Mouse (Mus musculus): ENCODE results near the gene Golph3l.
A peak's percentile ranks its signal among the peaks of the same experiment; 100 is the strongest.
"Not testable (repeated sequence)": the region's sequence is repeated elsewhere in the genome, so short reads cannot be mapped to it uniquely, and the experiment has no call there.

Golph3l gene

DNA sequence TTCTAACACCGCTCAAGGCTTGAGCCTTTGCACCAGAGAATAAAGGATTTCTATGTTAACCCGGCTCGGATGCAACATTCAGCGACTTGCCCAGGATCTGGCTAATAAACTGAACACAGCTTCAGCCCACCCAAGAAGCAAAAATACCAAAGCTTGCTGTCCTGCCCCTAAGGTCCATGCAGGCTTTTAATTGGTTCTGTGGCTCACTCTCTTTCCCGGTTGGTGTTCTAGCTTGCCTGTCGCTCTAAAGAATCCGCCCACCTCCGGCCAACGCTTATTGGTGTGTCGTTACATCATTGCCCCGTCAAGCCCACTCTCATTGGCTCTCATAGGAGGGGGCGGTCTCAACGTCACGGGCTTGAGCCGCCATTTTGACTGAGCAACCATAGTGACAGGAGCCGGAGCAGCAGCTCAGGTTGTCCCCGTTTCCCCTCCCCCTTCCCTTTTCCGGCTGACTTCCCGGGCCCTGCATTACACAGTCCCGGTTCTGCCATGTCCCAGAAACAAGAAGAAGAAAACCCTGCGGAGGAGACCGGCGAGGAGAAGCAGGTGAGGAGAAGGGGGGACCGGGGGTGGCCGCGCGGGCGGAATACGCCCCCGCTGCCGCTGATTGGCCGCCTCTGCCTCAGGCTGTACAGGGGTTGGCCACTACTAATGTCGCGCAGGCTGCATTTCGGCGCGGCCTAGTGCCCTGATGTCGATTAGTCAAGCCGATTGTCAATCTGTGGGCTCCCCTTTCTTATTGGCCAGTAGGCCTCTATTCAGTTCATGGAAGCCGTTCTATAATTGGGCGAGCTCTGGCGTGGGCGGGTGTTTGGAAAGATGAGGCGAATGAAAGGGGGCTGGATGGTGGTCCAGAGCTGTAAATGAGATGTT is 36.1 kb downstream of the Golph3l start, which contains the start of gene Ensa:
TSS of gene Ensa (plus strand) at position 366 of the 876 bp plus-strand sequence.
- DNase-seq (ENCODE audit: low read depth): peak; percentile 99

DNA sequence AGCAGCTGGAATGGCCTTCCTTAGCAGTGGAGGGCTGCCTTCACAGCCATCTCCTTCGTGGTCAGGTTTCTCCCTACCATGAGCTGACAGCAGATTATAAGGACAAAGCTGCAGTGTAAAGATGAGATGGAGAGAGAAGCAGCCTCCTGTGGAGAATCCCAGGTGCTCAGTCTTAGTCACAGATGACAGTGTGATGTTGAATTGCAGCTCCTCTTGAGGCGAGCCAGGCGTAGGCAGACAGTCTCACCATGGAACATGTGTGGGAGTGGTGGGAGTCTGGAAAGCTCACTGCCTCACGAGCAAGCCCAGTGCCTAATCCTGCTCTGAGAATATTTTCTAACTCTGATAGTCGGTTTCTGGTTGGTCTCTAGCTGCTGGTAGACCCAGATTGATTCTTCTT is 39.0 kb downstream of the Golph3l start:
- no peak for DNase-seq (ENCODE audit: low read depth)

DNA sequence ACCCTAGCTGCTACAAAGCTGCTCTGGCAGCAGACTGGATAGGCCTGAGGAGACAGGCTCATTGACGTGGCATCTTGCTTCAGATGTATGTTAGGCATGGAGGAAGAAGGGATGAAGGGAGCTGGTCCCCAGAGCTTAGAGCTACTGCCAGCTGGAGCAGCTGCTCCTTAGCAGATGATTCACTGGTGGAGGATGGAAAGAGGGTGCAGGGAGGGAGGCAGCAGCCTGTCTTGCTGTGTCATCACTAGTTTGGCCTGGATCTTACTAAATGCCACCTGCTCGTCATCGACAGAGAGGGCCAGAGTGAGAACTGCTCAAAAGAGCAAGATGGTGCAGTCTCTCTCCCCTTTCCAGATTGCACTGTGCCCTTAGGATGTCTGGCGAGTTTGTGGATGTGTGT is 41.0 kb downstream of the Golph3l start:
- peak; percentile 39 for DNase-seq (ENCODE audit: low read depth)

DNA sequence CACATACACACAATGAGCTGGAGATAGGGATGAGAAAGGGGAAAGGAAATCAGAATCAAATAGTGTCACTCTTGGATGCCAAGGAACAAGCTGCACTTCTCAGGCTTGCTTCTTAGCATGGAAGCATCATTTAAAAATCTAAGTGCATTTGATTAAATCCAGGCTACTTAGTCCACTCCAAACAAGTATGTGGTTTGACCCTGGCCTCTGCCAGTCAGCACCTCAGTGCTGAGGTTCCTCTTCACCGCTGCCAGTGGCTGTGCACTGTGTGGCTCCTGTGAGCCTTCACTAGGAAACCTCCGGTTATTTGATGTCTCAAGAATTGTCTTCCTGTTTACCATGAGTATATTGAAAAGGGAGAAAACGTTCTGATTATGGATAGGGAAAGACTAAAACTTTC is 42.1 kb downstream of the Golph3l start:
- DNase-seq (ENCODE audit: low read depth): no peak

DNA sequence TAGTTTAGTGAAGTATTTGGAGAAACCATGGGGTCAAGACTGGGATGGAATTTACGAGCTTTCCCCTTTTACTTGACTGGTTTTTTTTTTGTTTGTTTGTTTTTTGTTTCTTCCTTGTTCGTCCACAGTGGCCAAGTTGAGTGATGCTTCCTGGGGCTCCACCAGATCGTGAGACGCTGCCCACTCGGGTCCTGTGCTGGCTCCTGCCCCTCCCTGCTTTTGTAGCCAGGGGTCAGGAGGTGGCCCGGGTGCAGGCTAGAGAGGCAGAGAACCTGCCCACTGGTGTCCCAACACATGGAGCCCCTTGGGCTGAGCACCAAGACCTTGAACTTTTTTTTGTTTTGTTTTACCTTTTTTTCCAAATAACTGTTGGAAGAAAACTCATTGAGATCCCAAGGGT is 42.6 kb downstream of the Golph3l start:
- DNase-seq (ENCODE audit: low read depth): no peak

DNA sequence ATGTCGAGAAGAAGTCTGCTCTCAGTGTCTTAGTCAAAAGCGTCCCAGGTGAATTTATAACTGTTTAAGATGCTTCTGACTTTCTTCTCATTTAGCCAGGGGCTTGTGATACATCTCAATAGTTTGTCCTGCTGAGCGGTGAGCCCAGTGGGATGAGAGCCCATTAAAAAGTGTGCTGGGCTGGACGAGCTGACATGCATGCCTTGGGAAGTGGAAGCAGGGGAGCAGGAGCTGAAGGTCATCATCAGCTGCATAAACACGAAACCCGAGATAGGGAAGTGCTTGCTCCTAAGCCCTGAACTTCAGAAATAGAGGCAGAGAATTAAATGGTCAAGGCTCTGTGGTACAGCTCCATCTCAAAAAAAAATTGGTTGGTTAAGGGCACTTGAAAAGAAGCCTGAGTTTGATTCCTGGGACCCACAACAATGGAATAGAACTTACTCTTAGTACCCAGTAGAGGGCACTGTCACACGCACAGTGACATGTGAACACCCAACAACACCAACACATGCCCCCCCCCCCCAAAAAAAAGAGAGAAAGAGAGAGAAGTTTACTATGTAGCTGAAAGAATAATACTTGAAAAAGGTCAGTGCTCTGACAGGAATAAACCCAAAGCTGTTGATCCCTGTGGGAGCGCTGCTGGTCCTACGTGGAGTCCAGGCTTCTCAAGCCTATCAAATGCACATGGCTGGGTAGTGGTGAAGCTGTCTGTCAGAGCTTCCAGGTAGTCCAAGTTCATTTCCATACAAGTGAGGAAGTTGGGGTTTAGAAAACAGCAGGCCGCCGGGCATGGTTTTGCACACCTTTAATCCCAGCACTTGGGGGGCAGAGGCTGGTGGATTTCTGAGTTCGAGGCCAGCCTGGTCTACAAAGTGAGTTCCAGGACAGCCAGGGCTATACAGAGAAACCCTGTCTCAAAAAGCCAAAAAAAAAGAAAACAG is 44.2 kb downstream of the Golph3l start:
- peak; percentile 81 for DNase-seq (ENCODE audit: low read depth)

DNA sequence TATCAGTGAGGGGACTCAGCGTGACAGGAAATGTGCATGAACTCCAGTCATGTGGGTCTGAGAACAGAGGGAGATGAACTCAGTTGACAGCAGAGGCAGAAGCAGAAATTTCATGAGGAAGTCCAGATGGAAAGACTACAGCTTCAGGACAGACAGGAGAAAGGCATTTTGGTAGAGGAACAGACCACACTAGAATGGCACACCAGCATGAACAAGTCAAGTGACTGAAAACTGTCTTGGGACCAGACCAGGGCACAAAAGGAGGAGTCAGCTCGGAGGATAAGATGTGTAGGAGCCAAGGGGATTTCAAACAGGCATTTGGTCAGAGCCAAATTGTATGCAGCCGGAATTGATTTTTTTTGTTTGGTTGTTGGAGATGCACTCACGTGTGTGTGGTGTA is 46.9 kb downstream of the Golph3l start:
- DNase-seq (ENCODE audit: low read depth): no peak

DNA sequence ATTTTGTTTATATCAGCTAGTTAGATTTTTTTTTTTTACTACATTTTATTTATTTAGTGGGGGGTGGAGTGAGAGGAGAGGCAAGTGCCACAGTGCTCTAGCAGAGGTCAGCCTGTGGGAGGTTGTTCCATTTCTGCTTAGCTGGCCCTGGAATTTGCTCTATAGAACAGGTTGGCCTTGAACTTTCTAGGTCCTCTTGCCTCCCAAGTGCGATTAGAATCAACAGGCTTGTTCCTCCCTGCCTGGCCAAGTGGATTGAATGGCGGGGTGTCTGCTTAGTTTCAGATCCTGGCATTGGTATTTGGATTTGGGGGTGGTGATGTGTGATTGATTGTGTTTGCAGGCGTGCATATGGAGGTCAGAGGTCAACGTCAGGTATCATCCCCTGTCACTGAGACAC is 47.3 kb downstream of the Golph3l start:
- DNase-seq (ENCODE audit: low read depth): no peak

DNA sequence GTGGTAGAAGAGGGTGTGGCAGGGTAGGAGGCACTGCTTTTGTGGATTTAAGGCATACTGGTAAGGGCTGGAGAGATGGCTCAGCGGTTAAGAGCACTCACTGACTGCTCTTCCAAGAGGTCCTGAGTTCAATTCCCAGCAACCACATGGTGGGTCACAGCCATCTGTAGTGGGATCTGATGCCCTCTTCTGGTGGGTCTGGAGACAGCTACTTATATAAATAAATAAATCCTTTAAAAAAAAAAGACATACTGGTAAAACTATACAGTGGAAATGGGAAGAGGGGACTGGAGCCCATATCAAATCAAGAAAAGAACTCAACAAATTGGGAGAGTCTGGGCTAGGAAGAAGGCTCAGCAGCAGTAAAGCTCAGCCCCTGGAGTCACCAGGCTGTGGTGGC is 51.0 kb downstream of the Golph3l start:
- DNase-seq (ENCODE audit: low read depth): peak; percentile 23

DNA sequence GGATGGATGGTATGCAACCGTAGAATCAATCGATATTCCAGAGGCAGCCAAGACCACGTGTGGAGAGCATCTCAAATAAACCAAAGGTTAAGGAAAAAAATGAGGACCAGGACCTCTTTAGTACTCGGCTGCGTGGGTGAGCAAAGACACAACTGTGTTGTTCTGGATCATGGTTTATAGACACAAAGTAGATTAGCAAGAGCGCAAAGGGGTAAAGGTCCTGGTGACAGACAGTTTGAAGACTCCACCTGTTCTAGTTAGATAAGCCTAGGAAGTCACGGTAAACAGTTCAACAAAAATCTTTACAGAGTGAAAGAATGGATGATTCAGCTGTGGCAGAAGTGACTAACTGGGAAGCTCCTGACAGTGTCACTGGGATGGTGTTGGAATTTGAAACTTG is 54.4 kb downstream of the Golph3l start:
- DNase-seq (ENCODE audit: low read depth): no peak

DNA sequence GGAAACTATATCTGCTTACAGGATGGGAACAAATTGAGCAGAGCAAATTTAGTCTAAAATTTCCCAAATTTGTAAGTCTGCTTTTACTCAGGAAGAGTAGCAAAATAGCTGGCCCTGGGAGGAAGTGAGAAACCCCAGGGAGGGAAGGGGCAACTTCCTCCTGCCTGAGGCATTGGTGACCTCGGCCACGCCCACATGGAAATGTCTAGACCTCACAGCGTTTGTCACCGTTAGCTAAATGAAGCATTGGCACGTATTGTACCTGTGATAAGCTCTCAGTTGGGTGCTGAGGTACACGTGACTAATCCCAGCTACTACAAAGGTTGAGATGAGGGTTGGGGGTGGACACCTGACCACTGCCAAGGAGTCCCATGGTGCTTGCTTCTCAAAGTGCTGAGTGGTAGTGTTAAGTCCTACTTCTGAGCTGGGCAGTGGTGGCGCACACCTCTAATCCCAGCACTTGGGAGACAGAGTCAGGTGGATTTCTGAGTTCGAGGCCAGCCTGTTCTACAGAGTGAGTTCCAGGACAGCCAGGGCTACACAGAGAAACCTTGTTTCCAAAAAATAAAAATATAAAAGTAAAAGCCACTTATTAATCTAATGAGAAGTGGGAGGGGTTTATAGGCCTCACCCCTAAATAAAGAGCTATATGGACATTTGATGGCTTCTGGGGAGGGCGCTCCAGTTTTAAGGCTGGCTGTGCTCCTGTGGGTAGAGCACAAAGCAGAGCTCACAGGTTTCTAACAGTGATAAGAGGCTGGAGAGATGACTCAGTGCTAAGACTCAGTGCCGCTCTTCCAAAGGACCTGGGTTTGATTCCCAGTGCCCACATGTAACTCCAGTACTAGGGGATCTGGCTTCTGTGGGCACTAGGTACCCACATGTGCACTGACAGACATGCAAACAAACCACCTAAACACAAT is 56.8 kb downstream of the Golph3l start:
- DNase-seq (ENCODE audit: low read depth): no peak

DNA sequence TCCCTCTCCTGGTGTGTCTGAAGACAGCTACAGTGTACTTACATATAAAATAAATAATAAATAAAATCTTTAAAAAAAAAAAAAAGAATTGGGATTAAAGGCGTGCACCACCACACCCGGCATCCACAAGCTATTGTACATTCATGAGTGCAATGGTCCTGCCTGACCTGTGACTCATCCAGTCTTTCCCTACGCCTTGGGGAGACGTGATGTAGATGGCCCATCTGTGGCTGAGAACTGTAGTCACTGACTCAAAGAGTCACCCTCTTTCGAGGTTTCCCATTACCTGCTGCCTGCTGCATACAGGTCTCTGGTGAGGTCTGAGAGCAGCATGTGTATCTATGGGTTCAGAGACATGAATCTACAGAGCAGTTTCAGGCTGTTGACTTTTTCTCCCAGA is 59.3 kb downstream of the Golph3l start:
- DNase-seq (ENCODE audit: low read depth): peak; percentile 50

DNA sequence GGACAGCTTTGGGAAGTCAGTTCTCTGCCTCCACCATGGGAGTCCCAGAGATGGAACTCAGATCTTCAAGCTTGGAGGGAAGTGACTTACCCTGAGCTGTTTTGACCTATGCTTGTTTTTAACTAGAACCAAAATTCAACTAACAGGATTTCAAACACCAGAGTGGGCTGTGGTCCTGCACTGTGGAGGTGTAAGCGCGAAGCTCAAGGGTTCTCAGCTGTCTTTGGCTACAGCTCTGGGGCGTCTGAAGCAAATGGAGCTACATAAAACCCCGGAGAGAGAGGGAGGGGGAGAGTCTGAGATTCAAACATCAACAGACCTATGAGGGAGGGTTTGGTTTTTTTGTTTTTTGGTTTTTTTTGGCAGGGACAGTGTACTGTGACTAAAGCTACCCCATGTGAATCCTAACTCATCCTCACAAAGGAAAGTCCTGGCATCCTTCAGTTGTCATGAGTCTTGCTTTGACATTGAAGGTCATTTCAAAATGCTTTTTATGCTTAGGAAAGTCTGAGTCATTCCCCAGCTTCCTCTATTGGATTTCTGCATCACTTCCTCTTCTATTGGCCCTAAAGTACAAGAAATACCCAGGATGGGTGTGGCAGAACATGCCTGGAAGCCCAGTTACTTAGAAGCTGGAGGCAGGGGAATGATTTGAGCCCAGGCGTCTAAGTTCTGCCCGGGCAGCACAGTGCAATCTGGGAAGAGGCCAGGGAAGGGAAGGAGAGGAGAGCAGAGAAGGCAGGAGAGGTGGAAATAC is 61.7 kb downstream of the Golph3l start:
- DNase-seq (ENCODE audit: low read depth): peak; percentile 93

DNA sequence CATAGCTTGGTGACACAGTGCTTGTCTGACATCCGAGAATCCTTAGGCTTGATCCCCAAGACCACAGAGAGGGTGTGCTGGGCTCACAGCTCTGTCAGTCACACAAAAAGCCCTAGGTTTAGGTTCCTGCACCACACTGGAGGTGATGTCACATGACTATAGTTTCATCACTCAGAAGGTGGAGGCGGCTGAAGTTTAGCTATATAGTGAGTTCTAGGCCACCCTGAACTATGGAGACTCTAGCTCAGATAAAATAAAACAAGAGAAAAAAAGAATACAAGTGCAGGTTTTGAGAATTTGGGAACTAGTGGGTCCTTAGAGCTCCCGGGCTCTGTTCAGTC is 62.3 kb downstream of the Golph3l start:
- DNase-seq (ENCODE audit: low read depth): no peak

DNA sequence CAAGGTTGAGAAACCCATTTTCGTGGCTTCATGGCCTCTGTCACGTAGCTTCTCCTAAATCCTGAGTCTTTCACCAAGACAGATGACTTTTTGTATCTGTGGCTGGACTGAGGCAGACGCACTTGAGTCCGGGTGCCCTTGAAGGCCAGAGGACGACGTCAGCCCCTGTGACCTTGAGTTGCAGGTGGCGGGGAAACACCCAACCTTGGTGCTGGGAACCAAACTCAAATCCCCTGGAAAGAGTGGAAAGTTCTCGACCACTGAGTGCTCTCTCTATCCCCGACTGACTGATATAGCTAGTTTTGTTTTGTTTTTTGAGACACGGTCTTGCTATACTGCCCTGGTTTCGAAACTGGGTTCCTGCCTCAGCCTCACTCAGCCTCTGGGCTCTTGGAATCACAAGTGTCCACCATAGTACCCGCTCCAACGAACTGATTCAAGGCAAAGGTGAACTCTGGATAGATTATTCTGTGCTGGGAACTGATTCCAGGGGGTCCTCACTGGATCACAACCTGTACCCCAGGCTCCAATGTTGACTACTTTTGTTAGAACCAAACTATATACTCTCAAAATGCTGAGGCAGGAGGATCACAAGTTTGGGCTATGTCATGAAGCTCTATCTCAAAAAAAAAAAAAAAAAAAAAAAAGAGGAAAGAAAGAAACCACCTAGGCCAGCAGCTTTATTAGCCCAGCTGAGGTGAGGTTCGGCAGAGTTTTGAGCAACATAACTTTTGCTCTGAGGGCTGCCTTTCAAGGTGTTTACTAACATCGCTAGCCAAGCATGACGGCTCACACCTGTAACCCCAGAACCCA is 62.9 kb downstream of the Golph3l start:
- no peak for DNase-seq (ENCODE audit: low read depth)

DNA sequence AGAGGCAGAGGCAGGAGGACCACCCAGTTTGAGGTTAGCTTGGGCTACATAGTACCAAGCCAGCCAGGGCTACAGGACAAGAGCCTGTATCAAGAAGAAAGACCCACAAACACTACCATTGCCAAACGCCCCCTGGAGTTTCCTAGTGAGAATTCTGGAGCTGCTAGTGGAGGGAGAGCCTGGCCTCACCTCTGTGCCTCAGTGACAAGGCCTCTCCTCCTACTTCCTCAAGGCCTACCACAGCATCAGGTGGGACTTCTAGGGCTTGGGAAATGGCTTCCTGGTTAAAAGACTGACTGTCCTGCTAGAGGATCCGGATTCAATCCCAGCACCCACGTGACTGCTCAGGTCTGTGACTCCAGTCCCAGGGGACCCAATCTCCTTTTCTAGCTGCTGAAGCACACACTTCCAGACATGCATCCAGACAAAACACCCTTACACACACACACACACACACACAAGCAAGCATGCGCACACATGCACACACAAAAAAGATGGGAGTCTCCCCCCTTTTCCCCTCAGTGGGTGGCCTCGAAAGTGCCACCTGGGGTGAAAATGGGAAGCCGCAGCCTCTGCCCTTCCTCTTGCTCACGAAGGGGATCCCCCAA is 63.6 kb downstream of the Golph3l start:
- peak; percentile 16 for DNase-seq (ENCODE audit: low read depth)

DNA sequence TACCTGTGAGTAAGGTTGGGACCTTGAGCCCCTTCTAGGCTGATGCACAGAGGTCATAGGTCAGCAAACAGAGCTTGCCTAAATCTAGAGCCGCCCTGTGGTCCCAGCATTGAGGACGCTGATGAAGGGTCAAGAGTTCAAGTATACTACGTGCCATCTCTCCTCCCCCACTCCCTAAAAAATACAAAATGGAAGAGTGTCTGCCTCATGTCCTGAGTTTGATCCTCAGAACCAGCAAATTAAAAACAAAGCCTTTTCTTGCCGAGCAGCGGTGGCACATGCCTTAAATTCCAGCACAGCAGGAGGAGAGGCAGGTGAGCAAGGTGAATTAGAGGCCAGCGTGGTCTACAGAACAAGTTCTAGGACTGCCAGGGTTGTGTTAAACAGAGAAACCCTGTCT is 64.1 kb downstream of the Golph3l start:
- no peak for DNase-seq (ENCODE audit: low read depth)

DNA sequence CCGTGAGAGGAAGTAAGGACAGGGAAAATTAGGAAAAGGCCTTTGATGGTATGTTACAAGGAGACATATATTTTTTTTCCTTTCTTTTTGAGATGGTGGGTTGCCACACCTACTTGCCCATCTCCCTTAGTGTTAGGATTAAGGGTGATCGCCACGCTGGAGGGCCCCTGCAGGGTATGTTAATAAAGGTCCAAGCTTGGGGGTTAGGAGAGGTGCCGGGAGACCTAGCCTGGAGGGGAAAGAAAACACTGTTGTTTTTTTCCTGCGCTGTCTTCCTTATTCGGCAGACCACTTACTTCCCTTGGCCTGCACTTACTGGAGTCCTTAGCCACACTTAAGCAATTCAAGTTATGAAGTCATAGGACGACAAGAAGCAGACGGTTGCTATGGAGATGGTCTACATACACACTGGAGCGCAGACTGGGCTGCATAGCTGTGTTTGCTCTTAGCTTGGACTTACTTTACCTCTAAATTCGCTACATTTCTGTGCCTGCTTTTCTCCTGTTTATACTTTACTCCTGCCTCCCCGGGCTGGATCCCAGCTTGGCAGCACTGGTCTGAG is 64.8 kb downstream of the Golph3l start:
- DNase-seq (ENCODE audit: low read depth): peak; percentile 62

DNA sequence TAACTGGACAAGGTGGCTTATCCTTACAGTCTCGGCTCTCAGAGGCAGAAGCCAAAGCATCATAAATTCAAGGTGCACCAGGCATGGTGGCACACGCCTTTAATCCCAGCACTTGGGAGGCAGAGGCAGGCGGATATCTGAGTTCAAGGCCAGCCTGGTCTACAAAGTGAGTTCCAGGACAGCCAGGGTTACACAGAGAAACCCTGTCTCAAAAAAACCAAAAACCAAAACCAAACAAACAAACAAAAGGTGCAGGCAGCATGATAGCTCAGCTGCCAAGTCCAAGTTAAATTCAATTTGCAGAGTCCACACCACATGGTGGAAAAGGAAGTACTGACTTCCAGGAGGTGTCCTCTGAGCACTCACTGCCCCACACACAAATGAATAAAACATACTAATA is 65.6 kb downstream of the Golph3l start:
- not testable (repeated sequence) for DNase-seq (ENCODE audit: low read depth)

DNA sequence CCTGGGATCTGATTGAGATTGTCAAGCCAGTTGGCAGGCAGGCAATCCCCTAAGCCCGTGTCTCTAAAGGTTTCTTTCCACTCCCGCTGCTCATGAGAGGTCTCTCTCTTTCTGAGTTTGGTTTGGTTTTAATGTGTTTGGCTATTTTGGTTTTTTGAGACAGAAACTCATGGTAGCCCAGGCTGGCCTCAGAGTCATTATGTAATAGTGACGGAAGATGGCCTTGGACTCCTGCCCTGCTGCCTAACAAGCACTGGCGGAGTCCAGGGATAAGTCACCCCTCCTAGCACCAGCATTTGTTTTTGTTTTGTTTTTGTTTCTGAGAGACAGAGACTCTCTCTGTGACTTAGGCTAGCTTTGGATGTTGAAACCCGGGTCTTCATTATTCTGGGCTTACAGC is 66.7 kb downstream of the Golph3l start:
- DNase-seq (ENCODE audit: low read depth): no peak

Data from NIH3T3 (cell line).